Mouse (Mus musculus): ENCODE measurements around the gene Zbtb34. TPM values are rescaled to one million over a fixed set of nuclear protein-coding genes. Genes with fewer than 3 reads are reported as not detected.

Zbtb34 gene
- polyA plus RNA-seq, 1 experiment from 2014 or later, result 11.2 TPM

- Histone ChIP-seq H3K36me3 (replicated peaks; ENCODE audit: control insufficient read depth, insufficient read depth) (peaks cover 61% of the 10 kb centered on the region), H3K4me1 (replicated peaks; ENCODE audit: control insufficient read depth, insufficient read depth, low read length) (peaks cover 8% of the 10 kb centered on the region; the same call in 1 of the 2 replicates)
- WGBS, result 56% methylated on average over 1 of the region's 1 CpGs
Measured at GRCm38 (mm10) chr2:33461066-33461465, 29.9 kb upstream of the Zbtb34 start.

GRCm38 (mm10) chr2:33459660-33460059 lies 28.5 kb upstream of the Zbtb34 start:
- 92% methylated on average over 4 of the region's 4 CpGs for WGBS
- Histone ChIP-seq H3K4me3 (replicated peaks; ENCODE audit: low read length) (no peak overlapping the region), H3K27ac (no peak overlapping the region), H3K4me2 (replicated peaks) (no peak overlapping the region), H3K9ac (no peak overlapping the region), H3K27me3 (ENCODE audit: control insufficient read depth, insufficient read depth, low read length) (no peaks in the 10 kb centered on the region), H3K4me1 (replicated peaks; ENCODE audit: control insufficient read depth, insufficient read depth, low read length) (no peaks in the 10 kb centered on the region), H3K9me3 (ENCODE audit: control insufficient read depth, low read length) (no peaks in the 10 kb centered on the region), H3K36me3 (replicated peaks; ENCODE audit: control insufficient read depth, insufficient read depth) (peaks cover 73% of the 10 kb centered on the region)
- ATAC-seq (ENCODE audit: low FRiP score) (no peak), DNase-seq (ENCODE audit: low spot score) (no peak)

More at GRCm38 (mm10) chr2:33461066-33461465, 29.9 kb upstream of the Zbtb34 start:
- no peak for DNase-seq (ENCODE audit: low spot score)
- H3K9me3 ChIP-seq (ENCODE audit: control insufficient read depth, low read length), result no peaks in the 10 kb centered on the region
- no peaks in the 10 kb centered on the region for H3K27me3 ChIP-seq (ENCODE audit: control insufficient read depth, insufficient read depth, low read length)
- no peak overlapping the region for H3K27ac ChIP-seq
- no peak overlapping the region for H3K4me3 ChIP-seq (replicated peaks; ENCODE audit: low read length)
- H3K4me2 ChIP-seq (replicated peaks), result no peak overlapping the region
- H3K9ac ChIP-seq, result no peak overlapping the region
- ATAC-seq (ENCODE audit: low FRiP score), result no peak

GRCm38 (mm10) chr2:33456696-33457095 lies 25.6 kb upstream of the Zbtb34 start:
- Histone ChIP-seq H3K4me2 (replicated peaks) (no peak overlapping the region), H3K4me3 (replicated peaks; ENCODE audit: low read length) (no peak overlapping the region), H3K9ac (no peak overlapping the region), H3K4me1 (replicated peaks; ENCODE audit: control insufficient read depth, insufficient read depth, low read length) (no peaks in the 10 kb centered on the region), H3K36me3 (replicated peaks; ENCODE audit: control insufficient read depth, insufficient read depth) (peaks cover 73% of the 10 kb centered on the region), H3K9me3 (ENCODE audit: control insufficient read depth, low read length) (no peaks in the 10 kb centered on the region), H3K27me3 (ENCODE audit: control insufficient read depth, insufficient read depth, low read length) (no peaks in the 10 kb centered on the region), H3K27ac (no peak overlapping the region)
- DNase-seq (ENCODE audit: low spot score) (no peak), ATAC-seq (ENCODE audit: low FRiP score) (no peak)
- 90% methylated on average over 3 of the region's 3 CpGs for WGBS

- ATAC-seq (ENCODE audit: low FRiP score) (no peak), DNase-seq (ENCODE audit: low spot score) (no peak)
- H3K27ac ChIP-seq, result no peak overlapping the region
- no peak overlapping the region for H3K4me3 ChIP-seq (replicated peaks; ENCODE audit: low read length)
- 92% methylated on average over 5 of the region's 5 CpGs for WGBS
- no peaks in the 10 kb centered on the region for H3K4me1 ChIP-seq (replicated peaks; ENCODE audit: control insufficient read depth, insufficient read depth, low read length)
- H3K4me2 ChIP-seq (replicated peaks), result no peak overlapping the region
- no peak overlapping the region for H3K9ac ChIP-seq
- H3K27me3 ChIP-seq (ENCODE audit: control insufficient read depth, insufficient read depth, low read length), result no peaks in the 10 kb centered on the region
- no peaks in the 10 kb centered on the region for H3K9me3 ChIP-seq (ENCODE audit: control insufficient read depth, low read length)
- peaks cover 73% of the 10 kb centered on the region for H3K36me3 ChIP-seq (replicated peaks; ENCODE audit: control insufficient read depth, insufficient read depth)
Measured at GRCm38 (mm10) chr2:33456242-33456641, 25.1 kb upstream of the Zbtb34 start.

GRCm38 (mm10) chr2:33455350-33455749 lies 24.2 kb upstream of the Zbtb34 start:
- H3K9ac ChIP-seq, result no peak overlapping the region
- ATAC-seq (ENCODE audit: low FRiP score) (no peak), DNase-seq (ENCODE audit: low spot score) (no peak)
- 80% methylated on average over 3 of the region's 3 CpGs for WGBS
- no peak overlapping the region for H3K4me3 ChIP-seq (replicated peaks; ENCODE audit: low read length)
- no peaks in the 10 kb centered on the region for H3K4me1 ChIP-seq (replicated peaks; ENCODE audit: control insufficient read depth, insufficient read depth, low read length)
- H3K4me2 ChIP-seq (replicated peaks), result no peak overlapping the region
- no peak overlapping the region for H3K27ac ChIP-seq
- no peaks in the 10 kb centered on the region for H3K9me3 ChIP-seq (ENCODE audit: control insufficient read depth, low read length)
- no peaks in the 10 kb centered on the region for H3K27me3 ChIP-seq (ENCODE audit: control insufficient read depth, insufficient read depth, low read length)
- H3K36me3 ChIP-seq (replicated peaks; ENCODE audit: control insufficient read depth, insufficient read depth), result peaks cover 75% of the 10 kb centered on the region

- no peaks in the 10 kb centered on the region for H3K9me3 ChIP-seq (ENCODE audit: control insufficient read depth, low read length)
- 85% methylated on average over 8 of the region's 8 CpGs for WGBS
- ATAC-seq (ENCODE audit: low FRiP score) (no peak), DNase-seq (ENCODE audit: low spot score) (no peak)
- no peaks in the 10 kb centered on the region for H3K4me1 ChIP-seq (replicated peaks; ENCODE audit: control insufficient read depth, insufficient read depth, low read length)
- no peak overlapping the region for H3K9ac ChIP-seq
- H3K27me3 ChIP-seq (ENCODE audit: control insufficient read depth, insufficient read depth, low read length), result no peaks in the 10 kb centered on the region
- H3K36me3 ChIP-seq (replicated peaks; ENCODE audit: control insufficient read depth, insufficient read depth), result peaks cover 79% of the 10 kb centered on the region
- H3K4me2 ChIP-seq (replicated peaks), result no peak overlapping the region
- no peak overlapping the region for H3K27ac ChIP-seq
- no peak overlapping the region for H3K4me3 ChIP-seq (replicated peaks; ENCODE audit: low read length)
Measured at GRCm38 (mm10) chr2:33454816-33455215, 23.7 kb upstream of the Zbtb34 start.

- Histone ChIP-seq H3K27me3 (ENCODE audit: control insufficient read depth, insufficient read depth, low read length) (no peaks in the 10 kb centered on the region), H3K4me2 (replicated peaks) (no peak overlapping the region), H3K4me1 (replicated peaks; ENCODE audit: control insufficient read depth, insufficient read depth, low read length) (no peaks in the 10 kb centered on the region), H3K4me3 (replicated peaks; ENCODE audit: low read length) (no peak overlapping the region), H3K27ac (no peak overlapping the region), H3K9me3 (ENCODE audit: control insufficient read depth, low read length) (no peaks in the 10 kb centered on the region), H3K9ac (no peak overlapping the region), H3K36me3 (replicated peaks; ENCODE audit: control insufficient read depth, insufficient read depth) (peaks cover 84% of the 10 kb centered on the region)
- no peak for ATAC-seq (ENCODE audit: low FRiP score)
- WGBS, result 74% methylated on average over 3 of the region's 3 CpGs
- DNase-seq (ENCODE audit: low spot score), result no peak
Measured at GRCm38 (mm10) chr2:33453476-33453875, 22.4 kb upstream of the Zbtb34 start.

- H3K36me3 ChIP-seq (replicated peaks; ENCODE audit: control insufficient read depth, insufficient read depth), result peaks cover 81% of the 10 kb centered on the region
- no peaks in the 10 kb centered on the region for H3K27me3 ChIP-seq (ENCODE audit: control insufficient read depth, insufficient read depth, low read length)
- 94% methylated on average over 5 of the region's 5 CpGs for WGBS
Measured at GRCm38 (mm10) chr2:33452721-33453120, 21.6 kb upstream of the Zbtb34 start.

GRCm38 (mm10) chr2:33452140-33452539 lies 21.0 kb upstream of the Zbtb34 start:
- WGBS, result 63% methylated on average over 4 of the region's 4 CpGs
- Histone ChIP-seq H3K4me1 (replicated peaks; ENCODE audit: control insufficient read depth, insufficient read depth, low read length) (no peaks in the 10 kb centered on the region), H3K36me3 (replicated peaks; ENCODE audit: control insufficient read depth, insufficient read depth) (peaks cover 81% of the 10 kb centered on the region), H3K27me3 (ENCODE audit: control insufficient read depth, insufficient read depth, low read length) (no peaks in the 10 kb centered on the region), H3K9ac (no peak overlapping the region), H3K9me3 (ENCODE audit: control insufficient read depth, low read length) (no peaks in the 10 kb centered on the region), H3K4me2 (replicated peaks) (no peak overlapping the region), H3K4me3 (replicated peaks; ENCODE audit: low read length) (no peak overlapping the region), H3K27ac (no peak overlapping the region)
- DNase-seq (ENCODE audit: low spot score) (no peak), ATAC-seq (ENCODE audit: low FRiP score) (no peak)

More at GRCm38 (mm10) chr2:33452721-33453120, 21.6 kb upstream of the Zbtb34 start:
- Histone ChIP-seq H3K9ac (no peak overlapping the region), H3K4me2 (replicated peaks) (no peak overlapping the region), H3K27ac (no peak overlapping the region), H3K4me1 (replicated peaks; ENCODE audit: control insufficient read depth, insufficient read depth, low read length) (no peaks in the 10 kb centered on the region), H3K9me3 (ENCODE audit: control insufficient read depth, low read length) (no peaks in the 10 kb centered on the region), H3K4me3 (replicated peaks; ENCODE audit: low read length) (no peak overlapping the region)
- DNase-seq (ENCODE audit: low spot score), result no peak
- no peak for ATAC-seq (ENCODE audit: low FRiP score)
